Mouse (Mus musculus): Measurements from ENCODE around the gene Prkar1b. TPM values are rescaled to one million over a fixed set of nuclear protein-coding genes. Genes with fewer than 3 reads are reported as not detected.

Prkar1b gene
- polyA plus RNA-seq, 1 experiment from 2014 or later = 14.4 TPM

DNA sequence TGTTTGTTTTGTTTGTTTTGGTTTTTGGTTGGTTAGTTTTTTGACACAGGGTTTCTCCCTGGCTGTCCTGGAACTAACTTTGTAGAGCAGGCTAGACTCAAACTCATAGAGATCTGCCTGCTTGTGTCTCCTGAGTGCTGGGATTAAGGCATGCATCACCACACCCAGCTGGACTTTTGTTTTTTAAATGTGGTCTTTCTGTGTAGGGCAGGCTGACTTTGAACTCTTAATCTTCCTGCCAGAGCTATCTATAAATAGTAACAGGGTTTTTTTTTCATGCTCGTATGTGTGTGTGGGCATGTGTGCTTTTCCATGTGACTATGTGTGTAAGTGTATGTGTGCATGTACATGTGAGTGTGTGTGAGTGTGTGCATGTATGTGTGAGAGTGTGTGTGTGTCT, 17.7 kb upstream of the Prkar1b start:
- no peak for DNase-seq (ENCODE audit: low spot score)
- Histone ChIP-seq H3K4me1 (ENCODE audit: insufficient read depth, low read depth, low read length) (no peaks in the 10 kb centered on the region), H3K9me3 (ENCODE audit: low read length) (no peaks in the 10 kb centered on the region), H3K27ac (ENCODE audit: low read length) (no peak overlapping the region), H3K4me2 (replicated peaks; ENCODE audit: low read depth, low read length) (no peak overlapping the region), H3K4me3 (ENCODE audit: low read depth, low read length) (no peak overlapping the region), H3K9ac (replicated peaks; ENCODE audit: low read depth) (no peak overlapping the region), H3K36me3 (ENCODE audit: insufficient read depth, low read length) (peaks cover 4% of the 10 kb centered on the region), H3K27me3 (replicated peaks; ENCODE audit: insufficient read depth, low read length) (no peaks in the 10 kb centered on the region)
- 73% methylated on average over 1 of the region's 1 CpGs for WGBS
- no peak for TF ChIP-seq EP300 (IDR thresholded peaks at IDR 0.05)
- no peak for TF ChIP-seq CTCF (IDR thresholded peaks at IDR 0.05)
- ATAC-seq = no peak

DNA sequence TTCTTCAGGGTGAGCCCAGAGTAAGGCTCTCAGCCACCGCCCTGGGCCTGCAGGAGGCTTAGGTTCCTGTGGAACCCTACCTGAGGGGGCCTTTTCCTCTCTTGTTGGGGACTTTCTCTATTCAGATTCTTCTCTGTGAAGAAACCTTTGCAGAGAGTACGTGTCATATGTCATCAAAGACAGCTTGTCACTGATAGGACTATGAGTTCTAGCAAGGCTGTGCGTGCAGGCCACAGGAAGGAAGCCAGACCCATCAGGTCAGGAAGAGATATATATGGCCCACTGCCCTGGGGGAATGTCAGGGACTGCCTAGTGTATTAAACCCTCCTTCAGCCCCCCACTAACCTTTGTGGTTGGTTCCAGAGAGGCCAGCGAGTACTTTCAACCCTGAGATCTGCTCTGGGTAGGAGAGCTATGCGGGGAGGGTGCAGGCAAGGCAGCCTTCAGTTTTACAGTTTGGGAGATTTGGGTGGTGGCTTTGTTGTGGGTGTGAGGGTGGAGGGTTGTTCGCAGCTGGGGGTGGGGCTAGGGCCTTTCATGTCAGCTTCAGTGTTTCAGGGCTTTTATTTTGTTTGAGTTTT, 17.1 kb upstream of the Prkar1b start:
- TF ChIP-seq CTCF (IDR thresholded peaks at IDR 0.05) = no peak
- no peak; the same call in 1 of the 2 replicates for TF ChIP-seq EP300 (IDR thresholded peaks at IDR 0.05)
- H3K27ac ChIP-seq (ENCODE audit: low read length) = peak overlapping the region; percentile 59
- peaks cover 4% of the 10 kb centered on the region for H3K36me3 ChIP-seq (ENCODE audit: insufficient read depth, low read length)
- no peak overlapping the region for H3K4me2 ChIP-seq (replicated peaks; ENCODE audit: low read depth, low read length)
- peak; percentile 66 for ATAC-seq
- H3K4me3 ChIP-seq (ENCODE audit: low read depth, low read length) = no peak overlapping the region
- H3K9me3 ChIP-seq (ENCODE audit: low read length) = no peaks in the 10 kb centered on the region
- H3K4me1 ChIP-seq (ENCODE audit: insufficient read depth, low read depth, low read length) = no peaks in the 10 kb centered on the region
- WGBS = 66% methylated on average over 6 of the region's 6 CpGs
- H3K9ac ChIP-seq (replicated peaks; ENCODE audit: low read depth) = no peak overlapping the region
- H3K27me3 ChIP-seq (replicated peaks; ENCODE audit: insufficient read depth, low read length) = no peaks in the 10 kb centered on the region
- DNase-seq (ENCODE audit: low spot score) = peak; percentile 33

DNA sequence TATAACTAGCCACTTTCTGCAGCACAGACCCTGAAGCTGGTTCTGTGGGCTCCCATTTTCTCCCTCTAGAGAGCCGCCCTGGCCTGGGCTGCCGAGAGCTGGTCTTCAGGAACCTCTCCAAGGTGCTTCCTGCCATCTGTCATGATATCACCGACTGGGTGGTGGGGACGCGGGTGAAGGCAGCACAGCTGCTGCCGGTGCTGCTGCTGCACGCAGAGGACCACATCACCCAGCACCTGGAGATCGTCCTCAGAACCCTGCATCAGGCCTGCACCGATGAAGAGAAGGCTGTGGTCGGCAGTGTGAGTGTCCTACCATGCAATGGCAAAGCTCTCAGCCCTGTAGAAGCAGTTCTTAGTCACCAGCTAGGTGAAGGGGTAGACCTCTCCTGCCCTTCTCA, 11.8 kb upstream of the Prkar1b start:
- 64% methylated on average over 10 of the region's 10 CpGs for WGBS
- no peak overlapping the region for H3K27ac ChIP-seq (ENCODE audit: low read length)
- peaks cover 4% of the 10 kb centered on the region; the same call in 1 of the 2 replicates for H3K36me3 ChIP-seq (ENCODE audit: insufficient read depth, low read length)
- no peaks in the 10 kb centered on the region for H3K9me3 ChIP-seq (ENCODE audit: low read length)
- H3K4me1 ChIP-seq (ENCODE audit: insufficient read depth, low read depth, low read length) = no peaks in the 10 kb centered on the region
- H3K27me3 ChIP-seq (replicated peaks; ENCODE audit: insufficient read depth, low read length) = no peaks in the 10 kb centered on the region
- TF ChIP-seq EP300 (IDR thresholded peaks at IDR 0.05) (no peak), CTCF (IDR thresholded peaks at IDR 0.05) (no peak)
- H3K4me3 ChIP-seq (ENCODE audit: low read depth, low read length) = no peak overlapping the region
- H3K9ac ChIP-seq (replicated peaks; ENCODE audit: low read depth) = no peak overlapping the region
- no peak for DNase-seq (ENCODE audit: low spot score)
- no peak overlapping the region for H3K4me2 ChIP-seq (replicated peaks; ENCODE audit: low read depth, low read length)
- ATAC-seq = no peak

DNA sequence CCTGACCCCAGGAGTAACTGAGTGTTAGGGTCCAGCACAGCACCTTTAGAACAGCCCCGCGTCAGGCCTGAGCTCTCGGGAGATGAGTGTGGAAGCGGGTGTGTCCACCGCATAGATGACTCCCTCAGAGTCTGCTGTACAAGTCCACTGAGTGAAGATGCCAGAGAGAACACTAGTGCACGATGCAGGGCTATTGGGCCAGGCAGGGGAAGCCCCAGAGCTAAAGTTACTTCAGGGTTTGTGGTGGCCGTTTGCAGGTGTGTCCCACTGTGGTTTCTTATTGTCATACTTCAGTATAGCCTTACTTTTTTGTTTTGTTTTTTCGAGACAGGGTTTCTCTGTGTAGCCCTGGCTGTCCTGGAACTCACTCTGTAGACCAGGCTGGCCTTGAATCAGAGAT, 11.1 kb upstream of the Prkar1b start:
- Histone ChIP-seq H3K9me3 (ENCODE audit: low read length) (no peaks in the 10 kb centered on the region), H3K4me3 (ENCODE audit: low read depth, low read length) (no peak overlapping the region), H3K9ac (replicated peaks; ENCODE audit: low read depth) (no peak overlapping the region), H3K4me2 (replicated peaks; ENCODE audit: low read depth, low read length) (no peak overlapping the region), H3K27ac (ENCODE audit: low read length) (no peak overlapping the region), H3K27me3 (replicated peaks; ENCODE audit: insufficient read depth, low read length) (no peaks in the 10 kb centered on the region), H3K36me3 (ENCODE audit: insufficient read depth, low read length) (0 out of 2 replicates have a peak, but pooled peaks cover 4% of the 10 kb centered on the region), H3K4me1 (ENCODE audit: insufficient read depth, low read depth, low read length) (no peaks in the 10 kb centered on the region)
- no peak for DNase-seq (ENCODE audit: low spot score)
- TF ChIP-seq CTCF (IDR thresholded peaks at IDR 0.05) (no peak), EP300 (IDR thresholded peaks at IDR 0.05) (no peak)
- ATAC-seq = no peak
- WGBS = 87% methylated on average over 8 of the region's 8 CpGs

DNA sequence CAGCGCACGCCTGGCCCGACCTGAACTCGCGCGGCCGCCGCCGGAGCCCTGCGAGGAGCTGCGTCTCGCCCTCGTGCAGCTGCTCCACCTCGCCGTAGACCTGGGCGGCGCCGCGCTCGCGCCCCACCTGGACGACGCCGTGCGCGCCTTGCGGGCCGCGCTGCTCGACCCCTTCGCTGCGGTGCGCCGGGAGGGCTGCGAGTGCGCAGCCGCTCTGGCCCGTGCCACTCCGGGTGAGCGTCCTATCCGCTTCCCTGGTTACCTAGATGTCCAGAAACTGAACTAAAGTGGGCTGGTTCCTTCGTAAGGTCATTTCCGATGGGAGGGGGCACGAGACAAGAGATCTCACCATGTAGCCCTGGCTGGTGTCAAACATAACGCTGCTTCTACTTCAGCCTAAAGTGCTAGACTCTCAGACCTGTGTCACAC, 816 bp upstream of the Prkar1b start:
- Histone ChIP-seq H3K4me1 (ENCODE audit: insufficient read depth, low read depth, low read length) (0 out of 2 replicates have a peak, but pooled peaks cover 7% of the 10 kb centered on the region), H3K9ac (replicated peaks; ENCODE audit: low read depth) (peak overlapping the region; percentile 37), H3K36me3 (ENCODE audit: insufficient read depth, low read length) (0 out of 2 replicates have a peak, but pooled peaks cover 9% of the 10 kb centered on the region), H3K9me3 (ENCODE audit: low read length) (no peaks in the 10 kb centered on the region), H3K27me3 (replicated peaks; ENCODE audit: insufficient read depth, low read length) (no peaks in the 10 kb centered on the region), H3K4me2 (replicated peaks; ENCODE audit: low read depth, low read length) (peak overlapping the region; percentile 97), H3K4me3 (ENCODE audit: low read depth, low read length) (peak overlapping the region; percentile 82), H3K27ac (ENCODE audit: low read length) (peak overlapping the region; percentile 52; the same call in 1 of the 2 replicates)
- DNase-seq (ENCODE audit: low spot score) (peak; percentile 46), ATAC-seq (peak; percentile 17)
- under 1% methylated on average over 39 of the region's 45 CpGs for WGBS
- no peak for TF ChIP-seq EP300 (IDR thresholded peaks at IDR 0.05)
- no peak for TF ChIP-seq CTCF (IDR thresholded peaks at IDR 0.05)

- 21% methylated on average over 11 of the region's 11 CpGs for WGBS
- Histone ChIP-seq H3K4me2 (replicated peaks; ENCODE audit: low read depth, low read length) (peak overlapping the region; percentile 54), H3K27ac (ENCODE audit: low read length) (peak overlapping the region; percentile 72), H3K4me3 (ENCODE audit: low read depth, low read length) (peak overlapping the region; percentile 82), H3K36me3 (ENCODE audit: insufficient read depth, low read length) (0 out of 2 replicates have a peak, but pooled peaks cover 4% of the 10 kb centered on the region), H3K9ac (replicated peaks; ENCODE audit: low read depth) (no peak overlapping the region), H3K9me3 (ENCODE audit: low read length) (no peaks in the 10 kb centered on the region), H3K4me1 (ENCODE audit: insufficient read depth, low read depth, low read length) (0 out of 2 replicates have a peak, but pooled peaks cover 7% of the 10 kb centered on the region), H3K27me3 (replicated peaks; ENCODE audit: insufficient read depth, low read length) (no peaks in the 10 kb centered on the region)
- no peak for TF ChIP-seq EP300 (IDR thresholded peaks at IDR 0.05)
- TF ChIP-seq CTCF (IDR thresholded peaks at IDR 0.05) = no peak
- ATAC-seq (peak; percentile 65), DNase-seq (ENCODE audit: low spot score) (no peak)
Measured at GRCm38 (mm10) chr5:139149006-139149672, 662 bp downstream of the Prkar1b start.

Measured in lung, postnatal 0 days (tissue).